Mouse (Mus musculus) CD4-positive helper T cell, adult 2 months (primary cell): ENCODE measurements at regions not wholly inside any gene's neighbourhood (a gene's known extent, or its start where the extent isn't known, plus 50 kb on each side); places are given as distances from the start of the nearest gene placed in this dataset.

Experiments
- DNase-seq: peaks from one replicate; pipeline ENCODE4 v3.0.0-alpha.2; 2012; ENCODE audit warnings: low read depth, missing footprints, low spot score

- DNase-seq, result no peak
Observed at GRCm38 (mm10) chr5:85467811-85468210, 597.6 kb downstream of the Cenpc1 start.

- DNase-seq, result no peak
Observed at GRCm38 (mm10) chr5:85467151-85467550, 598.2 kb downstream of the Cenpc1 start.
